Mouse (Mus musculus): Measurements from ENCODE around the gene Ndufb3.

DNA sequence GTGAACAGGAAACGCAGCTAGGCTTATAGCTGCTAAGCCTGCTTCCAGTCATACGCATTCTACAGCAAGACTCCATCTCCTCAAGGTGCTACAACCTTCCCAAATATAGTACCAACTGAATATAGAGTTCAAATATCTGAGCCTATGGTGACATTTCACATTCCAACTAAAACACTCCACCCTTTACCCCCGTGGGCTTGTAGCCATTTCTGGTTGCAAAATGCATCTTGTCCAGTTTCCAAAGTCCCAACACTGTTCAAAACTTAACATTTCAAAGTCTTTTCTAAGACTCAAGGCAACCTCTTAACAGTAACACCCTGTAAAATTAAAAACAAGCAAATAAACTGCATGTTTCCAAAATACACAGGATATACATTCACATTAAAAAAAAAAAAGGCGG lies 29.0 kb downstream of the Ndufb3 start:
- no peak for TF ChIP-seq CTCF (IDR thresholded peaks at IDR 0.05; ENCODE audit: control insufficient read depth, insufficient read depth, low read length)
- TF ChIP-seq POLR2A (IDR thresholded peaks at IDR 0.05; ENCODE audit: borderline replicate concordance, control insufficient read depth, low read depth, low read length), result no peak

Data from bone marrow, adult 2 months (tissue).